Comparison of ENCODE assay signal across 18 mouse cellular contexts in the genomic region with DNA sequence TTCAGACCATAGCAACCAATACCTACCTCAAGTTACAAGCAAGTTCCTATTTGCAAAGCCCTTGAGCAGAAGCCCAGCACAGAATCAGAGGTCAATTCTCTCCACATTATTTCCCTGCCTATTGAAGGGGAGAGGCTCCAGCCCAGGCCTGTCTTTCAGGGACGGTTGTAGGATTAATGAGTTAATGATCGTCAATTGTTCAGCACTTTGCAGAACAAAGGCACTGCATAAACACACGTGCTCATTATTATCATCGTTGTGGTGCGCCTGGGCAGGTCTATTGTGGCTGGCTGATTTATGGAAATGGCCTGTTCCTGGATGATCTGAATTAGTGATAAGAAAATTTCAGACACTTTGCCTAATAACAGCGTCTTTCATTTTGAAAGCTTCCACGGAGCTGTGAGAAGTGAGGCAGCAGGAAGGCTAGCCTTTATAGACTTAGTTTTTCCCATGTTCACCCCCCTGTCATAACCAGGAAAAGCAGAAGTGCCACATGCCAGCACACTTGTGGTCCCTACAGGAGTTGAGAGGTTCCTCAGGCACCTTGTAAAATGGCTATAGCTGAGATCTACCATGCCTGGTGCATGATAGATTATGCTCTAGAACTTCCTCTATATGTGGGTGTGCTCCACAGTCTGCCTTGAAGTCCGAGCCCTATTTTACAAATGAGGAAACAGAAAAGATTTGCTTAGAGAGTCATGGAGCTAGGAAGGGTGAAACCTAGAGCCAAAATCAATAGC.
DNase-seq lines count a peak whose midpoint lies in the region; ATAC-seq and TF ChIP-seq lines count a peak whose summit lies in the region.
"Had no signal": no experiment of that assay in that cellular context is flagged by ENCODE, and none has a peak within 500 bp of the region (broad histone marks: within the 10 kb centered on the region; RNA-seq: fewer than 3 reads in every experiment).

No protein-coding gene starts in this region.

- no peaks in the 10 kb centered on the region for H3K36me3 ChIP-seq in forebrain, embryonic 13.5 days (ENCODE audit: poor library complexity, severe bottlenecking)
- H3K36me3 ChIP-seq in forebrain, embryonic 11.5 days (ENCODE audit: control insufficient read depth, insufficient read depth, low read length) = no peaks in the 10 kb centered on the region
- H3K36me3 ChIP-seq in hindbrain, embryonic 16.5 days (ENCODE audit: control insufficient read depth, insufficient read depth, low read length) = no peaks in the 10 kb centered on the region
- no peaks in the 10 kb centered on the region for H3K36me3 ChIP-seq in heart, adult 2 months (ENCODE audit: control insufficient read depth, insufficient read depth, low read length)
- H3K36me3 ChIP-seq: liver, embryonic 15.5 days; midbrain, embryonic 12.5 days had no signal

- H3K27ac ChIP-seq in forebrain, embryonic 13.5 days = no peak overlapping the region
- no peak overlapping the region for H3K27ac ChIP-seq in forebrain, embryonic 11.5 days (ENCODE audit: low read depth, low read length)
- no peak overlapping the region for H3K27ac ChIP-seq in hindbrain, embryonic 16.5 days (ENCODE audit: low read depth, low read length)
- no peak overlapping the region for H3K27ac ChIP-seq in heart, adult 2 months
- H3K27ac ChIP-seq: liver, embryonic 15.5 days; midbrain, embryonic 12.5 days had no signal

- TF ChIP-seq EP300 in heart, adult 2 months (IDR thresholded peaks at IDR 0.05; ENCODE audit: insufficient read depth, low read depth, low read length) = no peak

- H3K27me3 ChIP-seq in forebrain, embryonic 13.5 days = peaks cover 18% of the 10 kb centered on the region
- H3K27me3 ChIP-seq in forebrain, embryonic 11.5 days (ENCODE audit: control insufficient read depth, insufficient read depth, low read length) = peaks cover 7% of the 10 kb centered on the region
- H3K27me3 ChIP-seq in hindbrain, embryonic 16.5 days (replicated peaks; ENCODE audit: control insufficient read depth, insufficient read depth, low read length) = no peaks in the 10 kb centered on the region
- no peaks in the 10 kb centered on the region for H3K27me3 ChIP-seq in heart, adult 2 months (ENCODE audit: control insufficient read depth, insufficient read depth, low read length)
- H3K27me3 ChIP-seq: liver, embryonic 15.5 days; midbrain, embryonic 12.5 days had no signal

- ATAC-seq in forebrain, embryonic 13.5 days = peak; percentile 60; the same call in 1 of the 2 replicates
- no peak for ATAC-seq in forebrain, embryonic 11.5 days (replicated peaks; ENCODE audit: low FRiP score)
- ATAC-seq in hindbrain, embryonic 16.5 days = 0 out of 2 replicates have a peak, but pooled peaks have one; percentile 35

- no peak for TF ChIP-seq CTCF in heart, adult 2 months (IDR thresholded peaks at IDR 0.05)

- TF ChIP-seq POLR2A in heart, adult 2 months (IDR thresholded peaks at IDR 0.05; ENCODE audit: insufficient read depth, low read depth, low read length) = no peak

- 0 out of 2 replicates have a peak, but pooled peaks cover 3% of the 10 kb centered on the region for H3K9me3 ChIP-seq in forebrain, embryonic 13.5 days (replicated peaks)
- H3K9me3 ChIP-seq in forebrain, embryonic 11.5 days (ENCODE audit: control insufficient read depth, low read length) = no peaks in the 10 kb centered on the region
- H3K9me3 ChIP-seq in hindbrain, embryonic 16.5 days (ENCODE audit: control insufficient read depth, low read length) = no peaks in the 10 kb centered on the region
- H3K9me3 ChIP-seq: liver, embryonic 15.5 days; midbrain, embryonic 12.5 days had no signal

- H3K9ac ChIP-seq in forebrain, embryonic 13.5 days = no peak overlapping the region
- H3K9ac ChIP-seq in forebrain, embryonic 11.5 days (ENCODE audit: low read length) = no peak overlapping the region
- H3K9ac ChIP-seq in hindbrain, embryonic 16.5 days (ENCODE audit: low read depth, low read length) = no peak overlapping the region
- no peak overlapping the region for H3K9ac ChIP-seq in heart, adult 2 months (ENCODE audit: low read depth, low read length)
- H3K9ac ChIP-seq: liver, embryonic 15.5 days; midbrain, embryonic 12.5 days had no signal

- intact Hi-C loops in heart, adult 2 months (cut with DNase I) = no loop called here
- intact Hi-C loops in left cerebral cortex, postnatal 25 days (cut with DNase I) = no loop called here

- peaks cover 10% of the 10 kb centered on the region for H3K4me1 ChIP-seq in forebrain, embryonic 13.5 days
- H3K4me1 ChIP-seq in forebrain, embryonic 11.5 days (replicated peaks; ENCODE audit: control insufficient read depth, insufficient read depth, low read length) = 0 out of 2 replicates have a peak, but pooled peaks cover 5% of the 10 kb centered on the region
- no peaks in the 10 kb centered on the region; the same call in 1 of the 2 replicates for H3K4me1 ChIP-seq in hindbrain, embryonic 16.5 days (ENCODE audit: control insufficient read depth, insufficient read depth, low read depth, low read length)
- no peaks in the 10 kb centered on the region for H3K4me1 ChIP-seq in heart, adult 2 months (ENCODE audit: control insufficient read depth, insufficient read depth, low read length)
- H3K4me1 ChIP-seq: liver, embryonic 15.5 days had no signal

- no peak overlapping the region for H3K4me3 ChIP-seq in forebrain, embryonic 13.5 days
- H3K4me3 ChIP-seq in forebrain, embryonic 11.5 days (ENCODE audit: low read depth, low read length) = no peak overlapping the region
- no peak overlapping the region for H3K4me3 ChIP-seq in hindbrain, embryonic 16.5 days (ENCODE audit: low read length)
- no peak overlapping the region for H3K4me3 ChIP-seq in heart, adult 2 months
- H3K4me3 ChIP-seq: liver, embryonic 15.5 days; midbrain, embryonic 12.5 days had no signal

- H3K79me2 ChIP-seq in heart, adult 2 months (replicated peaks; ENCODE audit: control insufficient read depth, insufficient read depth, low read length) = no peaks in the 10 kb centered on the region

- 18% methylated on average over 8 of the region's 8 CpGs for WGBS in forebrain, embryonic 13.5 days
- 27% methylated on average over 8 of the region's 8 CpGs for WGBS in forebrain, embryonic 11.5 days
- WGBS in hindbrain, embryonic 16.5 days = 33% methylated on average over 8 of the region's 8 CpGs
- 63% methylated on average over 8 of the region's 8 CpGs for whole genome bisulfite sequencing in heart, adult 2 months

- DNase-seq in forebrain, embryonic 11.5 days (ENCODE audit: low spot score) = no peak
- DNase-seq in R1 (ENCODE audit: low read depth, low spot score) = peak; percentile 85
- DNase-seq in embryo, embryonic 9.5 days (ENCODE audit: extremely low spot score) = peak; percentile 10
- DNase-seq in heart, adult 2 months = no peak
- DNase-seq in urinary bladder, postnatal 25 days (ENCODE audit: low spot score) = no peak
- no peak for DNase-seq in left cerebral cortex, postnatal 25 days (ENCODE audit: low spot score in 2 of 2)
- DNase-seq: adrenal gland, postnatal 36 days; cerebellum, adult 9-10 months; heart, adult 11 months; heart, postnatal 4 days; kidney, adult 8-10 months; kidney, postnatal 36 days; lung, postnatal 14 days; thymus, adult 18-20 months had no signal

- no peak overlapping the region for H3K4me2 ChIP-seq in forebrain, embryonic 13.5 days
- no peak overlapping the region for H3K4me2 ChIP-seq in forebrain, embryonic 11.5 days (ENCODE audit: low read depth, low read length, severe bottlenecking)
- H3K4me2 ChIP-seq in hindbrain, embryonic 16.5 days (ENCODE audit: low read length) = no peak overlapping the region
- H3K4me2 ChIP-seq: liver, embryonic 15.5 days; midbrain, embryonic 12.5 days had no signal

Comparison
In these comparisons a context has a peak if more than half of its experiments do, and no peak if none do; other contexts are left out.
1. DNase-seq: peak in R1 (single experiment) and embryo, embryonic 9.5 days (single experiment); none in forebrain, embryonic 11.5 days (single experiment), heart, adult 2 months (0 of 2), urinary bladder, postnatal 25 days (single experiment) and left cerebral cortex, postnatal 25 days (0 of 2).